Mouse (Mus musculus) liver, embryonic 14.5 days (tissue): ENCODE measurements around the gene Igfbp7. TPM values are rescaled to one million over a fixed set of nuclear protein-coding genes. Genes with fewer than 3 reads are reported as not detected.

Experiments used
- ATAC-seq: fragments of 200-750 bp; cut with Nextera tagmentation; 2 replicates; pipeline ENCODE4 v1.8.0; 2017; ENCODE audit warnings: moderate number of reproducible peaks, mild to moderate bottlenecking, moderate library complexity; ENCODE audit not compliant: insufficient read depth
- DNase-seq, 3 experiments: peaks; one replicate each; pipeline ENCODE4 v3.0.0-alpha.2; 2012 to 2013; ENCODE audit warnings: low read depth in 3 of 3, low spot score in 3 of 3
- H3K27ac ChIP-seq: fragments of 300-500 bp; sonication (generic); 2 replicates; pipeline ENCODE4 v1.5.1; 2014; ENCODE audit warnings: moderate library complexity, mild to moderate bottlenecking, control low read depth, inconsistent platforms
- H3K27me3 ChIP-seq: fragments of 300-500 bp; sonication (generic); 2 replicates; pipeline ENCODE4 v1.6.1; 2014; ENCODE audit warnings: mild to moderate bottlenecking, low read length, moderate library complexity; ENCODE audit not compliant: control insufficient read depth, insufficient read depth
- H3K36me3 ChIP-seq: fragments of 300-500 bp; sonication (generic); replicated peaks from 2 replicates; pipeline ENCODE4 v1.6.1; 2014; ENCODE audit warnings: low read depth; ENCODE audit not compliant: control insufficient read depth, insufficient read depth
- H3K4me1 ChIP-seq, 2 experiments: fragments of 200-500 bp in 1 of 2; fragments of 300-500 bp in 1 of 2; sonication (generic) in 1 of 2; replicated peaks; 2 replicates each; pipeline ENCODE4 v1.6.1; 2012 to 2014; ENCODE audit warnings: antibody characterized with exemption in 1 of 2, inconsistent platforms in 1 of 2, low read length in 1 of 2; ENCODE audit not compliant: control insufficient read depth in 2 of 2, insufficient read depth in 2 of 2
- H3K4me2 ChIP-seq: fragments of 300-500 bp; sonication (generic); 2 replicates; pipeline ENCODE4 v1.6.1; 2014; ENCODE audit warnings: low read depth, mild to moderate bottlenecking, control low read depth, moderate library complexity
- H3K4me3 ChIP-seq, 2 experiments: fragments of 200-500 bp in 1 of 2; fragments of 300-500 bp in 1 of 2; sonication (generic) in 1 of 2; 2 replicates each; pipeline ENCODE4 v1.5.1; 2012 to 2014; ENCODE audit warnings: low read depth in 2 of 2, low read length in 2 of 2, mild to moderate bottlenecking in 2 of 2, control low read depth in 1 of 2, inconsistent platforms in 1 of 2, moderate library complexity in 1 of 2; ENCODE audit not compliant: insufficient read depth in 1 of 2
- H3K9ac ChIP-seq: fragments of 300-500 bp; sonication (generic); replicated peaks from 2 replicates; pipeline ENCODE4 v1.6.1; 2014; ENCODE audit warnings: mild to moderate bottlenecking, control low read depth, moderate library complexity
- H3K9me3 ChIP-seq: fragments of 300-500 bp; sonication (generic); 2 replicates; pipeline ENCODE4 v1.6.1; 2016; ENCODE audit warnings: low read length, mixed read lengths; ENCODE audit not compliant: control insufficient read depth
- CTCF ChIP-seq: IDR thresholded peaks from 2 replicates; pipeline ENCODE4 v1.5.1; 2016; ENCODE audit warnings: antibody characterized with exemption, low read depth, control low read depth
- EP300 ChIP-seq: IDR thresholded peaks from 2 replicates; pipeline ENCODE4 v1.6.1; 2016; ENCODE audit warnings: antibody characterized with exemption, low read depth
- WGBS: fragments of 180-500 bp; shearing (Covaris S2); extraction: QIAGEN DNeasy Blood & Tissue Kit; methylation state at CpG from one replicate; pipeline ENCODE4 v1.1.7; 2014; ENCODE audit not compliant: insufficient replicate concordance; 5-methylcytosine and 5-hydroxymethylcytosine counted together
- polyA plus RNA-seq, 2 experiments: library from polyadenylated mRNA; depleted of rRNA in 1 of 2; stranded (reverse) in 1 of 2; unstranded in 1 of 2; fragments of >200 nt; fragmentation: Nextera tagmentation in 1 of 2; extraction: Ambion mirVana in 1 of 2; gene quantifications; 2 replicates each; pipeline versions ENCODE4 v1.2.1 to v1.2.3; 2012 to 2014

Gene Igfbp7
- polyA plus RNA-seq, 2 experiments = 14.5 to 16.7 TPM

GRCm38 (mm10) chr5:77406371-77406871, 1.4 kb downstream of the Igfbp7 start:
- no peak for DNase-seq
- H3K4me3 ChIP-seq = no peak overlapping the region
- H3K4me2 ChIP-seq = peak overlapping the region; percentile 8; the same call in 1 of the 2 replicates

GRCm38 (mm10) chr5:77405455-77406057, 2.3 kb downstream of the Igfbp7 start:
- H3K9ac ChIP-seq = no peak overlapping the region
- H3K9me3 ChIP-seq = no peaks in the 10 kb centered on the region
- peaks cover 28% of the 10 kb centered on the region for H3K27me3 ChIP-seq
- H3K27ac ChIP-seq = no peak overlapping the region
- no peak for ATAC-seq
- H3K4me2 ChIP-seq = no peak overlapping the region
- H3K36me3 ChIP-seq = no peaks in the 10 kb centered on the region
- 0 out of 4 replicates have a peak, but pooled peaks cover 0 to 2% of the 10 kb centered on the region in 2 experiments for H3K4me1 ChIP-seq
- WGBS = 23% methylated on average over 5 of the region's 5 CpGs
- no peak for DNase-seq
- H3K4me3 ChIP-seq = no peak overlapping the region
- TF ChIP-seq EP300 = no peak
- no peak for TF ChIP-seq CTCF

More at GRCm38 (mm10) chr5:77406371-77406871, 1.4 kb downstream of the Igfbp7 start:
- H3K27me3 ChIP-seq = peaks cover 28% of the 10 kb centered on the region
- H3K9me3 ChIP-seq = no peaks in the 10 kb centered on the region
- TF ChIP-seq EP300 (no peak), CTCF (no peak)
- no peaks in the 10 kb centered on the region for H3K36me3 ChIP-seq
- H3K9ac ChIP-seq = no peak overlapping the region
- 51% methylated on average over 5 of the region's 5 CpGs for WGBS
- no peak for ATAC-seq
- H3K4me1 ChIP-seq = 0 out of 4 replicates have a peak, but pooled peaks cover 0 to 2% of the 10 kb centered on the region in 2 experiments
- H3K27ac ChIP-seq = no peak overlapping the region

DNA sequence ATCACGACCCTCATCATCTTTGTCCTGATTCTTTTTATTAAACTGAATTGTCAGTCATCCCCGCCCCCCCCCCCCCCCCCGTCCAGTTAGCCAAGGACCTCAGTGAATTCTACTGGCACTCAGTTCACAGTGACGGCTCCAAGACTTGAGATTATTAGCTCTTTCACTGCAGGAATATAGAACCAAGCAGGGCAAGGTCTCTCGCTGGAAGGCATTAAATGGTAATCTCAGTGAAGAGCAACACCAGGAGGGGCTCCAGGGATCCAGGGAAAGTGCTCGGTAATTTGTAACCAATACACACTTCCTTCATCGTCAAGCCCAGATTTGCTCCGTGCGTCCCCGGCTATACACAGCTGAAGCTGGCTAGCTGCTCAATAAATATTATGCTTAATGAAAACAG, 2.9 kb downstream of the Igfbp7 start:
- TF ChIP-seq CTCF (no peak), EP300 (no peak)
- no peaks in the 10 kb centered on the region for H3K36me3 ChIP-seq
- H3K27me3 ChIP-seq = peaks cover 28% of the 10 kb centered on the region
- WGBS = 61% methylated on average over 9 of the region's 10 CpGs
- no peak overlapping the region for H3K4me2 ChIP-seq
- no peak overlapping the region for H3K27ac ChIP-seq
- no peaks in the 10 kb centered on the region for H3K9me3 ChIP-seq
- ATAC-seq = no peak
- H3K4me1 ChIP-seq = 0 out of 4 replicates have a peak, but pooled peaks cover 0 to 2% of the 10 kb centered on the region in 2 experiments
- no peak overlapping the region for H3K4me3 ChIP-seq
- DNase-seq = no peak
- H3K9ac ChIP-seq = no peak overlapping the region

GRCm38 (mm10) chr5:77402901-77403300, 4.9 kb downstream of the Igfbp7 start:
- TF ChIP-seq CTCF (no peak), EP300 (no peak)
- DNase-seq (no peak), ATAC-seq (no peak)
- 0 out of 4 replicates have a peak, but pooled peaks cover 0 to 2% of the 10 kb centered on the region in 2 experiments for H3K4me1 ChIP-seq
- H3K9me3 ChIP-seq = no peaks in the 10 kb centered on the region
- no peak overlapping the region for H3K4me2 ChIP-seq
- H3K27ac ChIP-seq = no peak overlapping the region
- 66% methylated on average over 5 of the region's 5 CpGs for WGBS
- no peak overlapping the region for H3K9ac ChIP-seq
- H3K4me3 ChIP-seq = no peak overlapping the region
- H3K36me3 ChIP-seq = no peaks in the 10 kb centered on the region
- peaks cover 21% of the 10 kb centered on the region for H3K27me3 ChIP-seq

DNA sequence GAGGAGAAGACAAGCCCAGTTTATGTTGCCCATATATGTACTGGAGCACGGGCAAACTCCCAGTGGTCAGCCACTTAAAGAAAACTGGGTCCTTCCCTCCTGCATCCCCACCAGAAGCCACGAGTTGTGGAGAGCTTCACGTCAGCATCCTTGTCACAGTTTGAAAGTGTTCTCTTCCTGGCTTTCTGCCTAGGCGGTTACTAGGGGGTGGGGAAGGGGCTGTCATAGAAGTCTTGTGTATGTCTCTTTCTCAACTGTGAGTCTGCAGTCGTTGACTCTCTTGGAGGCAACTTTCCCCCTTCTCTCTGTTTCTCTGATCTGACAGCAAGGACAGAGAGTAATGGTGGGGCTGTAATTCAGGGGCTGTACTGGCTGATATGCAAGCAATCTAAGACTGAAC, 5.7 kb downstream of the Igfbp7 start:
- Histone ChIP-seq H3K27me3 (peaks cover 13% of the 10 kb centered on the region), H3K27ac (no peak overlapping the region), H3K4me1 (0 out of 4 replicates have a peak, but pooled peaks cover 0 to 2% of the 10 kb centered on the region in 2 experiments), H3K36me3 (no peaks in the 10 kb centered on the region), H3K4me3 (no peak overlapping the region), H3K9me3 (no peaks in the 10 kb centered on the region), H3K4me2 (no peak overlapping the region), H3K9ac (no peak overlapping the region)
- TF ChIP-seq EP300 (no peak), CTCF (no peak)
- ATAC-seq (no peak), DNase-seq (no peak)
- 31% methylated on average over 5 of the region's 5 CpGs for WGBS
